Mouse (Mus musculus) liver, embryonic 14.5 days (tissue): ENCODE measurements at regions not wholly inside any gene's neighbourhood (a gene's known extent, or its start where the extent isn't known, plus 50 kb on each side); places are given as distances from the start of the nearest gene placed in this dataset.

Experiments
- ATAC-seq: fragments of 200-750 bp; cut with Nextera tagmentation; 2 replicates; pipeline ENCODE4 v1.8.0; 2017; ENCODE audit warnings: moderate number of reproducible peaks, mild to moderate bottlenecking, moderate library complexity; ENCODE audit not compliant: insufficient read depth
- DNase-seq, 3 experiments: peaks; one replicate each; pipeline ENCODE4 v3.0.0-alpha.2; 2012 to 2013; ENCODE audit warnings: low read depth in 3 of 3, low spot score in 3 of 3
- H3K27ac ChIP-seq: fragments of 300-500 bp; sonication (generic); 2 replicates; pipeline ENCODE4 v1.5.1; 2014; ENCODE audit warnings: moderate library complexity, mild to moderate bottlenecking, control low read depth, inconsistent platforms
- H3K27me3 ChIP-seq: fragments of 300-500 bp; sonication (generic); 2 replicates; pipeline ENCODE4 v1.6.1; 2014; ENCODE audit warnings: mild to moderate bottlenecking, low read length, moderate library complexity; ENCODE audit not compliant: control insufficient read depth, insufficient read depth
- H3K36me3 ChIP-seq: fragments of 300-500 bp; sonication (generic); replicated peaks from 2 replicates; pipeline ENCODE4 v1.6.1; 2014; ENCODE audit warnings: low read depth; ENCODE audit not compliant: control insufficient read depth, insufficient read depth
- H3K4me1 ChIP-seq, 2 experiments: fragments of 200-500 bp in 1 of 2; fragments of 300-500 bp in 1 of 2; sonication (generic) in 1 of 2; replicated peaks; 2 replicates each; pipeline ENCODE4 v1.6.1; 2012 to 2014; ENCODE audit warnings: antibody characterized with exemption in 1 of 2, inconsistent platforms in 1 of 2, low read length in 1 of 2; ENCODE audit not compliant: control insufficient read depth in 2 of 2, insufficient read depth in 2 of 2
- H3K4me2 ChIP-seq: fragments of 300-500 bp; sonication (generic); 2 replicates; pipeline ENCODE4 v1.6.1; 2014; ENCODE audit warnings: low read depth, mild to moderate bottlenecking, control low read depth, moderate library complexity
- H3K4me3 ChIP-seq, 2 experiments: fragments of 200-500 bp in 1 of 2; fragments of 300-500 bp in 1 of 2; sonication (generic) in 1 of 2; 2 replicates each; pipeline ENCODE4 v1.5.1; 2012 to 2014; ENCODE audit warnings: low read depth in 2 of 2, low read length in 2 of 2, mild to moderate bottlenecking in 2 of 2, control low read depth in 1 of 2, inconsistent platforms in 1 of 2, moderate library complexity in 1 of 2; ENCODE audit not compliant: insufficient read depth in 1 of 2
- H3K9ac ChIP-seq: fragments of 300-500 bp; sonication (generic); replicated peaks from 2 replicates; pipeline ENCODE4 v1.6.1; 2014; ENCODE audit warnings: mild to moderate bottlenecking, control low read depth, moderate library complexity
- H3K9me3 ChIP-seq: fragments of 300-500 bp; sonication (generic); 2 replicates; pipeline ENCODE4 v1.6.1; 2016; ENCODE audit warnings: low read length, mixed read lengths; ENCODE audit not compliant: control insufficient read depth
- CTCF ChIP-seq: IDR thresholded peaks from 2 replicates; pipeline ENCODE4 v1.5.1; 2016; ENCODE audit warnings: antibody characterized with exemption, low read depth, control low read depth
- EP300 ChIP-seq: IDR thresholded peaks from 2 replicates; pipeline ENCODE4 v1.6.1; 2016; ENCODE audit warnings: antibody characterized with exemption, low read depth
- WGBS: fragments of 180-500 bp; shearing (Covaris S2); extraction: QIAGEN DNeasy Blood & Tissue Kit; methylation state at CpG from one replicate; pipeline ENCODE4 v1.1.7; 2014; ENCODE audit not compliant: insufficient replicate concordance; 5-methylcytosine and 5-hydroxymethylcytosine counted together

GRCm38 (mm10) chr7:125036098-125036991 lies 408.1 kb upstream of the Kdm8 start:
- no peaks in the 10 kb centered on the region for H3K4me1 ChIP-seq
- ATAC-seq (no peak), DNase-seq (no peak)
- H3K4me3 ChIP-seq, result no peak overlapping the region
- no peaks in the 10 kb centered on the region for H3K27me3 ChIP-seq
- no peaks in the 10 kb centered on the region for H3K36me3 ChIP-seq
- no peak overlapping the region for H3K4me2 ChIP-seq
- H3K9ac ChIP-seq, result no peak overlapping the region
- no peak overlapping the region for H3K27ac ChIP-seq
- 46% methylated on average over 10 of the region's 10 CpGs for WGBS
- no peaks in the 10 kb centered on the region for H3K9me3 ChIP-seq
- no peak for TF ChIP-seq EP300
- TF ChIP-seq CTCF, result no peak

GRCm38 (mm10) chr7:125038840-125039239 lies 405.6 kb upstream of the Kdm8 start:
- ATAC-seq (no peak), DNase-seq (no peak)
- WGBS, result 66% methylated on average over 4 of the region's 4 CpGs
- H3K4me2 ChIP-seq, result no peak overlapping the region
- H3K36me3 ChIP-seq, result no peaks in the 10 kb centered on the region
- no peak overlapping the region for H3K9ac ChIP-seq
- TF ChIP-seq CTCF (no peak), EP300 (no peak)
- H3K4me3 ChIP-seq, result no peak overlapping the region
- no peaks in the 10 kb centered on the region for H3K27me3 ChIP-seq
- H3K27ac ChIP-seq, result no peak overlapping the region
- no peaks in the 10 kb centered on the region for H3K9me3 ChIP-seq
- no peaks in the 10 kb centered on the region for H3K4me1 ChIP-seq

GRCm38 (mm10) chr7:125055951-125056625 lies 388.4 kb upstream of the Kdm8 start:
- Histone ChIP-seq H3K4me3 (no peak overlapping the region), H3K27ac (no peak overlapping the region), H3K4me1 (no peaks in the 10 kb centered on the region), H3K9ac (no peak overlapping the region), H3K36me3 (no peaks in the 10 kb centered on the region), H3K4me2 (no peak overlapping the region), H3K9me3 (no peaks in the 10 kb centered on the region), H3K27me3 (no peaks in the 10 kb centered on the region)
- ATAC-seq (no peak), DNase-seq (no peak)
- TF ChIP-seq CTCF, result no peak
- TF ChIP-seq EP300, result no peak

DNA sequence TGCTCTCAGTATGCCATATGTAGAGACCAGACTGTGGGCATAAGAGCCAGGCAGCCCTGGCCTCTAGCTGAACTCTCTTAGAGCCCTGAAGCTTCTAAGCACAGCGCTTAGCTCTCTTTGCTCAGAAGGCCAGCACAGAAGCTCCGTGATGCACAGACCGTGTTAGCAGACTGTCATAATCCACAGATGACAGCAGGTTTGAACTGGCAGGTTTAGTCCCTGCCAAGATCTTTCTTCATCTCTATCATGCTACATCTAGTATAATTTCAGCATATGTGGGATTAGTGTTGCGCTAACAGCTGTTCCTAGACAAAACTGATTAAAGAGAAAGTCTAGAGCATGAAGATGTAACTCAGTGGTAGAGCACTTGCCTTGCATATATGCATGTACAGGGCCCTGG lies 342.0 kb upstream of the Kdm8 start:
- TF ChIP-seq EP300 (no peak), CTCF (no peak)
- 72% methylated on average over 4 of the region's 4 CpGs for WGBS
- Histone ChIP-seq H3K27ac (no peak overlapping the region), H3K4me2 (no peak overlapping the region), H3K36me3 (no peaks in the 10 kb centered on the region), H3K9ac (no peak overlapping the region), H3K4me1 (no peaks in the 10 kb centered on the region), H3K4me3 (no peak overlapping the region), H3K27me3 (no peaks in the 10 kb centered on the region), H3K9me3 (no peaks in the 10 kb centered on the region)
- ATAC-seq (no peak), DNase-seq (no peak)

GRCm38 (mm10) chr7:125104011-125104410 lies 340.5 kb upstream of the Kdm8 start:
- no peaks in the 10 kb centered on the region for H3K4me1 ChIP-seq
- 71% methylated on average over 4 of the region's 4 CpGs for WGBS
- H3K27ac ChIP-seq, result no peak overlapping the region
- H3K4me3 ChIP-seq, result no peak overlapping the region
- DNase-seq (no peak), ATAC-seq (no peak)
- no peak overlapping the region for H3K4me2 ChIP-seq
- no peak for TF ChIP-seq EP300
- H3K36me3 ChIP-seq, result no peaks in the 10 kb centered on the region
- H3K27me3 ChIP-seq, result no peaks in the 10 kb centered on the region
- H3K9me3 ChIP-seq, result no peaks in the 10 kb centered on the region
- H3K9ac ChIP-seq, result no peak overlapping the region
